Mouse (Mus musculus) heart, embryonic 12.5 days (tissue): Measurements from ENCODE around the gene Mrnip. TPM values are rescaled to one million over a fixed set of nuclear protein-coding genes. Genes with fewer than 3 reads are reported as not detected.

Source experiments
- ATAC-seq: fragments of 200-750 bp; cut with Nextera tagmentation; 2 replicates; pipeline ENCODE4 v1.8.0; 2017; ENCODE audit warnings: moderate TSS enrichment, moderate library complexity; ENCODE audit not compliant: insufficient number of reproducible peaks, low FRiP score
- H3K27ac ChIP-seq: fragments of 300-500 bp; sonication (generic); 2 replicates; pipeline ENCODE4 v1.5.1; 2016; ENCODE audit warnings: mild to moderate bottlenecking, moderate library complexity; ENCODE audit not compliant: poor library complexity, severe bottlenecking
- H3K27me3 ChIP-seq: fragments of 300-500 bp; sonication (generic); replicated peaks from 2 replicates; pipeline ENCODE4 v1.6.1; 2016; ENCODE audit warnings: mild to moderate bottlenecking, moderate library complexity
- H3K36me3 ChIP-seq: fragments of 300-500 bp; sonication (generic); 2 replicates; pipeline ENCODE4 v1.6.1; 2016; ENCODE audit warnings: mild to moderate bottlenecking, moderate library complexity
- H3K4me1 ChIP-seq: fragments of 300-500 bp; sonication (generic); replicated peaks from 2 replicates; pipeline ENCODE4 v1.6.1; 2016; ENCODE audit warnings: mild to moderate bottlenecking
- H3K4me2 ChIP-seq: fragments of 300-500 bp; sonication (generic); 2 replicates; pipeline ENCODE4 v1.6.1; 2016; ENCODE audit warnings: mild to moderate bottlenecking, moderate library complexity
- H3K4me3 ChIP-seq: fragments of 300-500 bp; sonication (generic); 2 replicates; pipeline ENCODE4 v1.5.1; 2016; ENCODE audit warnings: mild to moderate bottlenecking
- H3K9ac ChIP-seq: fragments of 300-500 bp; sonication (generic); 2 replicates; pipeline ENCODE4 v1.6.1; 2016; ENCODE audit warnings: mild to moderate bottlenecking, moderate library complexity
- H3K9me3 ChIP-seq: fragments of 300-500 bp; sonication (generic); replicated peaks from 2 replicates; pipeline ENCODE4 v1.6.1; 2016; ENCODE audit warnings: mild to moderate bottlenecking, moderate library complexity
- WGBS: fragments of 180-500 bp; shearing (Covaris S2); methylation state at CpG from one replicate; pipeline ENCODE4 v1.1.7; 2016; 5-methylcytosine and 5-hydroxymethylcytosine counted together
- polyA plus RNA-seq: library from polyadenylated mRNA; unstranded; fragments of >200 nt; fragmentation: Nextera tagmentation; extraction: Ambion mirVana; gene quantifications from 2 replicates; pipeline ENCODE4 v1.2.1, GENCODE M21; 2016

Gene Mrnip
- polyA plus RNA-seq, 1 experiment from 2014 or later, result 10.1 TPM

- 74% methylated on average over 7 of the region's 7 CpGs for WGBS
- Histone ChIP-seq H3K4me1 (peaks cover 5% of the 10 kb centered on the region), H3K36me3 (peaks cover 9% of the 10 kb centered on the region; the same call in 1 of the 2 replicates), H3K9me3 (no peaks in the 10 kb centered on the region), H3K27ac (no peak overlapping the region), H3K27me3 (no peaks in the 10 kb centered on the region), H3K9ac (no peak overlapping the region), H3K4me3 (no peak overlapping the region), H3K4me2 (no peak overlapping the region)
- ATAC-seq, result no peak
These were observed 14.4 kb downstream of the Mrnip start for GRCm38 (mm10) chr11:50188682-50189081.

- Histone ChIP-seq H3K4me3 (no peak overlapping the region), H3K9ac (no peak overlapping the region), H3K4me2 (no peak overlapping the region), H3K4me1 (no peaks in the 10 kb centered on the region), H3K27ac (no peak overlapping the region), H3K36me3 (peaks cover 21% of the 10 kb centered on the region; the same call in 1 of the 2 replicates), H3K27me3 (no peaks in the 10 kb centered on the region), H3K9me3 (no peaks in the 10 kb centered on the region)
- no peak for ATAC-seq
- 69% methylated on average over 4 of the region's 4 CpGs for WGBS
These were observed 16.1 kb downstream of the Mrnip start for GRCm38 (mm10) chr11:50190362-50190761.

GRCm38 (mm10) chr11:50192278-50192677, 18.0 kb downstream of the Mrnip start:
- H3K27ac ChIP-seq, result no peak overlapping the region
- no peaks in the 10 kb centered on the region for H3K27me3 ChIP-seq
- H3K4me3 ChIP-seq, result no peak overlapping the region
- H3K9me3 ChIP-seq, result no peaks in the 10 kb centered on the region
- no peak overlapping the region for H3K4me2 ChIP-seq
- 89% methylated on average over 3 of the region's 3 CpGs for WGBS
- H3K36me3 ChIP-seq, result peaks cover 26% of the 10 kb centered on the region; the same call in 1 of the 2 replicates
- no peak for ATAC-seq
- no peak overlapping the region for H3K9ac ChIP-seq
- no peaks in the 10 kb centered on the region for H3K4me1 ChIP-seq

- no peak overlapping the region for H3K27ac ChIP-seq
- no peaks in the 10 kb centered on the region for H3K27me3 ChIP-seq
- H3K4me2 ChIP-seq, result no peak overlapping the region
- no peak overlapping the region for H3K9ac ChIP-seq
- peaks cover 32% of the 10 kb centered on the region for H3K36me3 ChIP-seq
- 81% methylated on average over 7 of the region's 7 CpGs for WGBS
- H3K4me1 ChIP-seq, result no peaks in the 10 kb centered on the region
- no peaks in the 10 kb centered on the region for H3K9me3 ChIP-seq
- ATAC-seq, result no peak
- H3K4me3 ChIP-seq, result no peak overlapping the region
These were observed 19.8 kb downstream of the Mrnip start for GRCm38 (mm10) chr11:50194070-50194469.

- H3K4me2 ChIP-seq, result no peak overlapping the region
- no peak for ATAC-seq
- H3K9ac ChIP-seq, result no peak overlapping the region
- H3K4me1 ChIP-seq, result no peaks in the 10 kb centered on the region
- H3K4me3 ChIP-seq, result no peak overlapping the region
- H3K27me3 ChIP-seq, result no peaks in the 10 kb centered on the region
- 58% methylated on average over 4 of the region's 4 CpGs for WGBS
- no peaks in the 10 kb centered on the region for H3K9me3 ChIP-seq
- no peak overlapping the region for H3K27ac ChIP-seq
- H3K36me3 ChIP-seq, result peaks cover 39% of the 10 kb centered on the region
These were observed 20.5 kb downstream of the Mrnip start for GRCm38 (mm10) chr11:50194793-50195192.

- no peak overlapping the region for H3K9ac ChIP-seq
- H3K4me1 ChIP-seq, result no peaks in the 10 kb centered on the region
- H3K27me3 ChIP-seq, result no peaks in the 10 kb centered on the region
- 88% methylated on average over 4 of the region's 4 CpGs for WGBS
- no peaks in the 10 kb centered on the region for H3K9me3 ChIP-seq
- peaks cover 66% of the 10 kb centered on the region for H3K36me3 ChIP-seq
- no peak for ATAC-seq
- no peak overlapping the region for H3K4me3 ChIP-seq
- H3K4me2 ChIP-seq, result no peak overlapping the region
- H3K27ac ChIP-seq, result no peak overlapping the region
These were observed 23.3 kb downstream of the Mrnip start for GRCm38 (mm10) chr11:50197500-50197899.

- Histone ChIP-seq H3K9me3 (no peaks in the 10 kb centered on the region), H3K4me3 (no peak overlapping the region), H3K27me3 (no peaks in the 10 kb centered on the region), H3K36me3 (peaks cover 75% of the 10 kb centered on the region), H3K4me1 (no peaks in the 10 kb centered on the region), H3K4me2 (no peak overlapping the region), H3K9ac (no peak overlapping the region), H3K27ac (no peak overlapping the region)
- ATAC-seq, result no peak
- WGBS, result 90% methylated on average over 4 of the region's 5 CpGs
These were observed 24.1 kb downstream of the Mrnip start for GRCm38 (mm10) chr11:50198219-50198846.

GRCm38 (mm10) chr11:50198916-50199315, 24.7 kb downstream of the Mrnip start:
- no peak overlapping the region for H3K4me2 ChIP-seq
- no peak overlapping the region for H3K9ac ChIP-seq
- H3K4me1 ChIP-seq, result no peaks in the 10 kb centered on the region
- H3K27me3 ChIP-seq, result no peaks in the 10 kb centered on the region
- H3K4me3 ChIP-seq, result no peak overlapping the region
- H3K27ac ChIP-seq, result no peak overlapping the region
- ATAC-seq, result no peak
- 85% methylated on average over 2 of the region's 2 CpGs for WGBS
- peaks cover 77% of the 10 kb centered on the region for H3K36me3 ChIP-seq
- H3K9me3 ChIP-seq, result no peaks in the 10 kb centered on the region

- H3K4me3 ChIP-seq, result no peak overlapping the region
- no peaks in the 10 kb centered on the region for H3K27me3 ChIP-seq
- H3K36me3 ChIP-seq, result peaks cover 84% of the 10 kb centered on the region
- H3K4me2 ChIP-seq, result no peak overlapping the region
- H3K4me1 ChIP-seq, result no peaks in the 10 kb centered on the region
- H3K9ac ChIP-seq, result no peak overlapping the region
- H3K9me3 ChIP-seq, result no peaks in the 10 kb centered on the region
- WGBS, result 80% methylated on average over 8 of the region's 8 CpGs
- ATAC-seq, result no peak
- H3K27ac ChIP-seq, result no peak overlapping the region
These were observed 26.4 kb downstream of the Mrnip start for GRCm38 (mm10) chr11:50200613-50201012.

GRCm38 (mm10) chr11:50201590-50201989, 27.3 kb downstream of the Mrnip start:
- no peaks in the 10 kb centered on the region for H3K4me1 ChIP-seq
- H3K27ac ChIP-seq, result no peak overlapping the region
- H3K9me3 ChIP-seq, result no peaks in the 10 kb centered on the region
- H3K4me3 ChIP-seq, result no peak overlapping the region
- ATAC-seq, result no peak
- H3K27me3 ChIP-seq, result no peaks in the 10 kb centered on the region
- peaks cover 93% of the 10 kb centered on the region for H3K36me3 ChIP-seq
- H3K9ac ChIP-seq, result no peak overlapping the region
- H3K4me2 ChIP-seq, result no peak overlapping the region
- WGBS, result 93% methylated on average over 3 of the region's 3 CpGs

- H3K9ac ChIP-seq, result no peak overlapping the region
- no peak for ATAC-seq
- H3K27me3 ChIP-seq, result no peaks in the 10 kb centered on the region
- WGBS, result 92% methylated on average over 9 of the region's 9 CpGs
- no peaks in the 10 kb centered on the region for H3K9me3 ChIP-seq
- H3K36me3 ChIP-seq, result peaks cover 95% of the 10 kb centered on the region
- no peak overlapping the region for H3K27ac ChIP-seq
- no peak overlapping the region for H3K4me2 ChIP-seq
- peaks cover 6% of the 10 kb centered on the region for H3K4me1 ChIP-seq
- H3K4me3 ChIP-seq, result no peak overlapping the region
These were observed 29.1 kb downstream of the Mrnip start for GRCm38 (mm10) chr11:50203302-50203827.

- Histone ChIP-seq H3K4me3 (no peak overlapping the region), H3K9ac (no peak overlapping the region), H3K27ac (no peak overlapping the region), H3K27me3 (no peaks in the 10 kb centered on the region), H3K9me3 (no peaks in the 10 kb centered on the region), H3K36me3 (peaks cover 81% of the 10 kb centered on the region), H3K4me2 (no peak overlapping the region), H3K4me1 (peaks cover 14% of the 10 kb centered on the region)
- WGBS, result 80% methylated on average over 3 of the region's 3 CpGs
- no peak for ATAC-seq
These were observed 31.2 kb downstream of the Mrnip start for GRCm38 (mm10) chr11:50205434-50205833.
